Mouse (Mus musculus) E14TG2a.4 (cell line): Measurements from ENCODE around the gene Dgkg.

Experiments used
- H3K27me3 ChIP-seq: 2 replicates; pipeline ENCODE4 v1.6.1; 2014; ENCODE audit warnings: low read length, control low read depth; ENCODE audit not compliant: insufficient read depth
- H3K36me3 ChIP-seq: 2 replicates; pipeline ENCODE4 v1.6.1; 2014; ENCODE audit warnings: low read length, control low read depth; ENCODE audit not compliant: insufficient read depth
- H3K4me1 ChIP-seq: replicated peaks from 2 replicates; pipeline ENCODE4 v1.6.1; 2014; ENCODE audit warnings: low read depth, low read length, control low read depth
- H3K4me3 ChIP-seq: replicated peaks from 2 replicates; pipeline ENCODE4 v1.5.1; 2014; ENCODE audit warnings: mild to moderate bottlenecking, low read length
- H3K9me3 ChIP-seq: 2 replicates; pipeline ENCODE4 v1.6.1; 2014; ENCODE audit warnings: low read length, control low read depth
- CTCF ChIP-seq: conservative IDR thresholded peaks from 2 replicates; pipeline ENCODE4 v1.5.1; 2014; ENCODE audit warnings: low read length
- NANOG ChIP-seq: IDR thresholded peaks from 2 replicates; pipeline ENCODE4 v1.6.1; 2014; ENCODE audit warnings: borderline replicate concordance, low read length, mixed read lengths
- POU5F1 ChIP-seq: IDR thresholded peaks from 2 replicates; pipeline ENCODE4 v1.6.1; 2014; ENCODE audit warnings: low read length, borderline replicate concordance

The Dgkg gene

GRCm38 (mm10) chr16:22682727-22683126, 25.7 kb upstream of the Dgkg start:
- TF ChIP-seq NANOG: no peak
- no peak for TF ChIP-seq CTCF
- TF ChIP-seq POU5F1: no peak
- no peaks in the 10 kb centered on the region for H3K36me3 ChIP-seq
- H3K27me3 ChIP-seq: peaks cover 11% of the 10 kb centered on the region; the same call in 1 of the 2 replicates
- H3K9me3 ChIP-seq: peaks cover 5% of the 10 kb centered on the region; the same call in 1 of the 2 replicates
- 0 out of 2 replicates have a peak, but pooled peaks cover 1% of the 10 kb centered on the region for H3K4me1 ChIP-seq
- no peak overlapping the region for H3K4me3 ChIP-seq

- TF ChIP-seq CTCF (no peak), NANOG (no peak), POU5F1 (no peak)
- H3K4me3 ChIP-seq: no peak overlapping the region
Observed at GRCm38 (mm10) chr16:22679641-22680040, 22.6 kb upstream of the Dgkg start.

GRCm38 (mm10) chr16:22674636-22675035, 17.6 kb upstream of the Dgkg start:
- H3K36me3 ChIP-seq: no peaks in the 10 kb centered on the region
- H3K4me1 ChIP-seq: no peaks in the 10 kb centered on the region
- H3K27me3 ChIP-seq: peaks cover 10% of the 10 kb centered on the region; the same call in 1 of the 2 replicates
- TF ChIP-seq CTCF: no peak
- TF ChIP-seq POU5F1: no peak
- TF ChIP-seq NANOG: no peak
- peaks cover 28% of the 10 kb centered on the region for H3K9me3 ChIP-seq
- no peak overlapping the region for H3K4me3 ChIP-seq

More at GRCm38 (mm10) chr16:22679641-22680040, 22.6 kb upstream of the Dgkg start:
- Histone ChIP-seq H3K27me3 (peaks cover 2% of the 10 kb centered on the region; the same call in 1 of the 2 replicates), H3K4me1 (no peaks in the 10 kb centered on the region), H3K36me3 (no peaks in the 10 kb centered on the region), H3K9me3 (peaks cover 18% of the 10 kb centered on the region; the same call in 1 of the 2 replicates)

GRCm38 (mm10) chr16:22674164-22674563, 17.1 kb upstream of the Dgkg start:
- no peaks in the 10 kb centered on the region for H3K4me1 ChIP-seq
- TF ChIP-seq NANOG (no peak), CTCF (no peak), POU5F1 (no peak)
- no peak overlapping the region for H3K4me3 ChIP-seq
- no peaks in the 10 kb centered on the region for H3K36me3 ChIP-seq
- peaks cover 10% of the 10 kb centered on the region; the same call in 1 of the 2 replicates for H3K27me3 ChIP-seq
- peaks cover 28% of the 10 kb centered on the region for H3K9me3 ChIP-seq

GRCm38 (mm10) chr16:22664033-22664432, 7.0 kb upstream of the Dgkg start:
- Histone ChIP-seq H3K9me3 (peaks cover 16% of the 10 kb centered on the region; the same call in 1 of the 2 replicates), H3K27me3 (peaks cover 43% of the 10 kb centered on the region), H3K36me3 (no peaks in the 10 kb centered on the region), H3K4me1 (no peaks in the 10 kb centered on the region; the same call in 1 of the 2 replicates), H3K4me3 (no peak overlapping the region)
- TF ChIP-seq POU5F1 (no peak), CTCF (no peak), NANOG (no peak)

- peaks cover 16% of the 10 kb centered on the region; the same call in 1 of the 2 replicates for H3K9me3 ChIP-seq
- H3K4me1 ChIP-seq: no peaks in the 10 kb centered on the region; the same call in 1 of the 2 replicates
- no peaks in the 10 kb centered on the region for H3K36me3 ChIP-seq
- TF ChIP-seq NANOG (no peak), CTCF (no peak), POU5F1 (no peak)
- no peak overlapping the region for H3K4me3 ChIP-seq
- H3K27me3 ChIP-seq: peaks cover 52% of the 10 kb centered on the region
Observed at GRCm38 (mm10) chr16:22663136-22663535, 6.1 kb upstream of the Dgkg start.

GRCm38 (mm10) chr16:22661076-22661475, 4.1 kb upstream of the Dgkg start:
- Histone ChIP-seq H3K4me3 (no peak overlapping the region), H3K27me3 (peaks cover 60% of the 10 kb centered on the region), H3K9me3 (peaks cover 13% of the 10 kb centered on the region; the same call in 1 of the 2 replicates), H3K36me3 (no peaks in the 10 kb centered on the region), H3K4me1 (peaks cover 12% of the 10 kb centered on the region)
- TF ChIP-seq POU5F1: no peak
- no peak for TF ChIP-seq CTCF
- no peak for TF ChIP-seq NANOG

GRCm38 (mm10) chr16:22657874-22658789, 1.1 kb upstream of the Dgkg start:
- peaks cover 18% of the 10 kb centered on the region for H3K4me1 ChIP-seq
- 0 out of 2 replicates have a peak overlapping the region, but pooled peaks have one; percentile 81 for H3K4me3 ChIP-seq

More at GRCm38 (mm10) chr16:22657874-22658789, 1.1 kb upstream of the Dgkg start:
- no peak for TF ChIP-seq CTCF
- no peak for TF ChIP-seq NANOG
- TF ChIP-seq POU5F1: no peak
- Histone ChIP-seq H3K27me3 (peaks cover 68% of the 10 kb centered on the region), H3K9me3 (0 out of 2 replicates have a peak, but pooled peaks cover under 1% of the 10 kb centered on the region), H3K36me3 (no peaks in the 10 kb centered on the region)
